ENCODE assay signal across 11 mouse cellular contexts in genomic region chr14:24612254-24612995, GRCm38 (mm10).
A peak's percentile ranks its signal among the peaks of the same experiment; 100 is the strongest.
DNase-seq lines count a peak whose midpoint lies in the region; ATAC-seq and TF ChIP-seq lines count a peak whose summit lies in the region.
"Had no signal": no experiment of that assay in that cellular context is flagged by ENCODE, and none has a peak within 500 bp of the region (broad histone marks: within the 10 kb centered on the region; RNA-seq: fewer than 3 reads in every experiment).

No protein-coding gene starts in this region.

- DNase-seq in forebrain, embryonic 11.5 days (ENCODE audit: low spot score) = no peak
- peak; percentile 87 for DNase-seq in brain, adult 2 months (ENCODE audit: low read depth, low spot score)
- DNase-seq in cerebellum, adult 9-11 months = peak; percentile 82
- no peak for DNase-seq in layer of hippocampus, adult 18-20 months (ENCODE audit: low spot score in 2 of 2)
- DNase-seq in lung, postnatal 0 days (ENCODE audit: low spot score) = no peak
- DNase-seq: adrenal gland, postnatal 10 days; kidney, adult 2 months had no signal

- H3K9me3 ChIP-seq in forebrain, embryonic 13.5 days (replicated peaks) = peaks cover 7% of the 10 kb centered on the region; the same call in 1 of the 2 replicates
- no peaks in the 10 kb centered on the region; the same call in 1 of the 2 replicates for H3K9me3 ChIP-seq in forebrain, embryonic 11.5 days (ENCODE audit: control insufficient read depth, low read length)
- H3K9me3 ChIP-seq in intestine, embryonic 15.5 days = no peaks in the 10 kb centered on the region
- no peaks in the 10 kb centered on the region for H3K9me3 ChIP-seq in lung, postnatal 0 days (ENCODE audit: low read length)
- H3K9me3 ChIP-seq: embryonic facial prominence, embryonic 13.5 days had no signal

- TF ChIP-seq EP300 in lung, postnatal 0 days (IDR thresholded peaks at IDR 0.05) = no peak

- H3K27ac ChIP-seq in forebrain, embryonic 13.5 days = peak overlapping the region; percentile 68
- H3K27ac ChIP-seq in forebrain, embryonic 11.5 days (ENCODE audit: low read depth, low read length) = no peak overlapping the region
- H3K27ac ChIP-seq in intestine, embryonic 15.5 days = no peak overlapping the region
- H3K27ac ChIP-seq in lung, postnatal 0 days (ENCODE audit: low read length) = no peak overlapping the region
- H3K27ac ChIP-seq: embryonic facial prominence, embryonic 13.5 days had no signal

- TF ChIP-seq CTCF in lung, postnatal 0 days (IDR thresholded peaks at IDR 0.05) = no peak

- H3K9ac ChIP-seq in forebrain, embryonic 13.5 days = no peak overlapping the region
- no peak overlapping the region for H3K9ac ChIP-seq in forebrain, embryonic 11.5 days (ENCODE audit: low read length)
- H3K9ac ChIP-seq in intestine, embryonic 15.5 days = no peak overlapping the region
- no peak overlapping the region for H3K9ac ChIP-seq in lung, postnatal 0 days (replicated peaks; ENCODE audit: low read depth)
- H3K9ac ChIP-seq: embryonic facial prominence, embryonic 13.5 days had no signal

- no peak overlapping the region for H3K4me2 ChIP-seq in forebrain, embryonic 13.5 days
- no peak overlapping the region for H3K4me2 ChIP-seq in forebrain, embryonic 11.5 days (ENCODE audit: low read depth, low read length, severe bottlenecking)
- H3K4me2 ChIP-seq in intestine, embryonic 15.5 days (replicated peaks) = no peak overlapping the region
- no peak overlapping the region for H3K4me2 ChIP-seq in lung, postnatal 0 days (replicated peaks; ENCODE audit: low read depth, low read length)
- H3K4me2 ChIP-seq: embryonic facial prominence, embryonic 13.5 days had no signal

- no peak overlapping the region for H3K4me3 ChIP-seq in forebrain, embryonic 13.5 days
- H3K4me3 ChIP-seq in forebrain, embryonic 11.5 days (ENCODE audit: low read depth, low read length) = no peak overlapping the region
- no peak overlapping the region for H3K4me3 ChIP-seq in intestine, embryonic 15.5 days (replicated peaks)
- H3K4me3 ChIP-seq in lung, postnatal 0 days (ENCODE audit: low read depth, low read length) = no peak overlapping the region
- H3K4me3 ChIP-seq: embryonic facial prominence, embryonic 13.5 days had no signal

- H3K27me3 ChIP-seq in forebrain, embryonic 13.5 days = no peaks in the 10 kb centered on the region
- H3K27me3 ChIP-seq in forebrain, embryonic 11.5 days (ENCODE audit: control insufficient read depth, insufficient read depth, low read length) = peaks cover 2% of the 10 kb centered on the region; the same call in 1 of the 2 replicates
- H3K27me3 ChIP-seq in intestine, embryonic 15.5 days (replicated peaks) = no peaks in the 10 kb centered on the region
- no peaks in the 10 kb centered on the region for H3K27me3 ChIP-seq in lung, postnatal 0 days (replicated peaks; ENCODE audit: insufficient read depth, low read length)

- WGBS in forebrain, embryonic 13.5 days = 68% methylated on average over 4 of the region's 4 CpGs
- 78% methylated on average over 4 of the region's 4 CpGs for WGBS in forebrain, embryonic 11.5 days
- 45% methylated on average over 4 of the region's 4 CpGs for WGBS in intestine, embryonic 15.5 days
- WGBS in lung, postnatal 0 days = 48% methylated on average over 4 of the region's 4 CpGs

- H3K36me3 ChIP-seq in forebrain, embryonic 13.5 days (ENCODE audit: poor library complexity, severe bottlenecking) = no peaks in the 10 kb centered on the region
- no peaks in the 10 kb centered on the region for H3K36me3 ChIP-seq in forebrain, embryonic 11.5 days (ENCODE audit: control insufficient read depth, insufficient read depth, low read length)
- no peaks in the 10 kb centered on the region for H3K36me3 ChIP-seq in intestine, embryonic 15.5 days
- H3K36me3 ChIP-seq in lung, postnatal 0 days (ENCODE audit: insufficient read depth, low read length) = no peaks in the 10 kb centered on the region
- H3K36me3 ChIP-seq: embryonic facial prominence, embryonic 13.5 days had no signal

- peaks cover 38% of the 10 kb centered on the region for H3K4me1 ChIP-seq in forebrain, embryonic 13.5 days
- peaks cover 15% of the 10 kb centered on the region for H3K4me1 ChIP-seq in forebrain, embryonic 11.5 days (replicated peaks; ENCODE audit: control insufficient read depth, insufficient read depth, low read length)
- peaks cover 9% of the 10 kb centered on the region; the same call in 1 of the 2 replicates for H3K4me1 ChIP-seq in intestine, embryonic 15.5 days (replicated peaks)
- H3K4me1 ChIP-seq in lung, postnatal 0 days (ENCODE audit: insufficient read depth, low read depth, low read length) = no peaks in the 10 kb centered on the region
- H3K4me1 ChIP-seq: embryonic facial prominence, embryonic 13.5 days had no signal

- no peak for ATAC-seq in forebrain, embryonic 13.5 days
- ATAC-seq in forebrain, embryonic 11.5 days (replicated peaks; ENCODE audit: low FRiP score) = no peak
- ATAC-seq in intestine, embryonic 15.5 days = peak; percentile 31; the same call in 1 of the 2 replicates
- ATAC-seq in granulocyte monocyte progenitor cell, adult 5-6 weeks (replicated peaks; ENCODE audit: poor library complexity, severe bottlenecking) = no peak
- ATAC-seq in lung, postnatal 0 days = no peak

Comparison
In these comparisons a context has a peak if more than half of its experiments do, and no peak if none do; other contexts are left out.
1. DNase-seq: peak in brain, adult 2 months (single experiment) and cerebellum, adult 9-11 months (single experiment); none in forebrain, embryonic 11.5 days (single experiment), layer of hippocampus, adult 18-20 months (0 of 2) and lung, postnatal 0 days (single experiment).